Mouse (Mus musculus): ENCODE measurements around the gene Synrg.

The Synrg gene

GRCm38 (mm10) chr11:84042808-84043762, 78.9 kb downstream of the Synrg start:
- no peak for DNase-seq

GRCm38 (mm10) chr11:84044988-84045387, 80.8 kb downstream of the Synrg start:
- DNase-seq = no peak

GRCm38 (mm10) chr11:84047270-84047669, 83.0 kb downstream of the Synrg start:
- DNase-seq = no peak

- DNase-seq = no peak
Observed at GRCm38 (mm10) chr11:84048411-84048810, 84.2 kb downstream of the Synrg start.

GRCm38 (mm10) chr11:84053055-84053454, 88.8 kb downstream of the Synrg start:
- DNase-seq = no peak

GRCm38 (mm10) chr11:84053524-84054163, 89.4 kb downstream of the Synrg start:
- DNase-seq = peak; percentile 27

- no peak for DNase-seq
Observed at GRCm38 (mm10) chr11:84057418-84057817, 93.2 kb downstream of the Synrg start.

GRCm38 (mm10) chr11:84059784-84060183, 95.6 kb downstream of the Synrg start:
- no peak for DNase-seq

- DNase-seq = no peak
Observed at GRCm38 (mm10) chr11:84060635-84061034, 96.4 kb downstream of the Synrg start.

GRCm38 (mm10) chr11:84061881-84062280, 97.7 kb downstream of the Synrg start:
- DNase-seq = no peak

GRCm38 (mm10) chr11:84062805-84063204, 98.6 kb downstream of the Synrg start:
- DNase-seq = peak; percentile 64

- DNase-seq = no peak
Observed at GRCm38 (mm10) chr11:84063631-84064209, 99.5 kb downstream of the Synrg start.

GRCm38 (mm10) chr11:84066071-84066481, 101.8 kb downstream of the Synrg start:
- DNase-seq = peak; percentile 41

- DNase-seq = peak; percentile 38
Observed at GRCm38 (mm10) chr11:84066927-84067645, 102.9 kb downstream of the Synrg start.

GRCm38 (mm10) chr11:84067720-84068190, 103.5 kb downstream of the Synrg start:
- no peak for DNase-seq

- peak; percentile 75 for DNase-seq
Observed at GRCm38 (mm10) chr11:84068191-84069033, 104.2 kb downstream of the Synrg start.

GRCm38 (mm10) chr11:84069034-84069370, 104.8 kb downstream of the Synrg start, which contains the start of gene Dusp14:
Gene Dusp14, minus strand, starts transcription at chr11:84069261.
- DNase-seq = peak; percentile 60

GRCm38 (mm10) chr11:84072904-84073651, 108.8 kb downstream of the Synrg start:
- peak; percentile 35 for DNase-seq

GRCm38 (mm10) chr11:84073816-84074764, 109.9 kb downstream of the Synrg start:
- DNase-seq = peak; percentile 51

GRCm38 (mm10) chr11:84077008-84077407, 112.8 kb downstream of the Synrg start:
- no peak for DNase-seq
